Mouse (Mus musculus): ENCODE data around the gene Fam20a.

Fam20a gene

GRCm38 (mm10) chr11:109650788-109651565, 71.1 kb downstream of the Fam20a start:
- peak; percentile 86 to 89 for DNase-seq

- DNase-seq, result peak; percentile 45 to 50
These were observed 71.9 kb downstream of the Fam20a start for GRCm38 (mm10) chr11:109649975-109650701.

GRCm38 (mm10) chr11:109649206-109649605, 72.9 kb downstream of the Fam20a start, which contains the start of gene Prkar1a:
Prkar1a (plus strand) TSS chr11:109649405.
- DNase-seq, result no peak

GRCm38 (mm10) chr11:109648510-109648909, 73.6 kb downstream of the Fam20a start:
- DNase-seq, result no peak

GRCm38 (mm10) chr11:109641498-109642222, 80.4 kb downstream of the Fam20a start:
- no peak for DNase-seq

GRCm38 (mm10) chr11:109635871-109636395, 86.1 kb downstream of the Fam20a start:
- no peak for DNase-seq

- no peak for DNase-seq
These were observed 87.2 kb downstream of the Fam20a start for GRCm38 (mm10) chr11:109634928-109635327.

- no peak for DNase-seq
These were observed 93.0 kb downstream of the Fam20a start for GRCm38 (mm10) chr11:109629021-109629521.

- no peak for DNase-seq
These were observed 94.0 kb downstream of the Fam20a start for GRCm38 (mm10) chr11:109628099-109628498.

- peak in 1 of 2 experiments; percentile 9 for DNase-seq
These were observed 94.4 kb downstream of the Fam20a start for GRCm38 (mm10) chr11:109627648-109628047.

GRCm38 (mm10) chr11:109623238-109623637, 98.8 kb downstream of the Fam20a start:
- no peak for DNase-seq

GRCm38 (mm10) chr11:109622518-109623037, 99.5 kb downstream of the Fam20a start:
- no peak for DNase-seq

- DNase-seq, result peak in 1 of 2 experiments; percentile 42
These were observed 100.9 kb downstream of the Fam20a start for GRCm38 (mm10) chr11:109621183-109621582.

- no peak for DNase-seq
These were observed 101.7 kb downstream of the Fam20a start for GRCm38 (mm10) chr11:109620356-109620755.
